Mouse (Mus musculus) thymus, postnatal 25 days (tissue): ENCODE data around the gene Tacr2.

Source experiments
- DNase-seq: peaks from one replicate; pipeline ENCODE4 v3.0.0; 2022

Tacr2 gene

GRCm38 (mm10) chr10:62252000-62252488, at the start of gene Tacr2:
TSS of gene Tacr2 (plus strand) at chr10:62252438.
- DNase-seq: no peak

GRCm38 (mm10) chr10:62202574-62202973, 49.7 kb upstream of the Tacr2 start:
- DNase-seq: no peak

GRCm38 (mm10) chr10:62208241-62208896, 43.9 kb upstream of the Tacr2 start:
- no peak for DNase-seq

GRCm38 (mm10) chr10:62211310-62211709, 40.9 kb upstream of the Tacr2 start:
- no peak for DNase-seq

GRCm38 (mm10) chr10:62215169-62215616, 37.0 kb upstream of the Tacr2 start:
- DNase-seq: peak; percentile 30

GRCm38 (mm10) chr10:62215633-62216032, 36.6 kb upstream of the Tacr2 start:
- no peak for DNase-seq

- DNase-seq: no peak
These were observed 35.6 kb upstream of the Tacr2 start for GRCm38 (mm10) chr10:62216595-62216994.

GRCm38 (mm10) chr10:62217196-62217595, 35.0 kb upstream of the Tacr2 start:
- no peak for DNase-seq

GRCm38 (mm10) chr10:62218044-62218788, 34.0 kb upstream of the Tacr2 start:
- no peak for DNase-seq

- no peak for DNase-seq
These were observed 33.5 kb upstream of the Tacr2 start for GRCm38 (mm10) chr10:62218789-62219172.

- no peak for DNase-seq
These were observed 31.3 kb upstream of the Tacr2 start for GRCm38 (mm10) chr10:62220732-62221514.

GRCm38 (mm10) chr10:62221647-62222046, 30.6 kb upstream of the Tacr2 start:
- no peak for DNase-seq

GRCm38 (mm10) chr10:62222777-62223176, 29.5 kb upstream of the Tacr2 start:
- DNase-seq: no peak

GRCm38 (mm10) chr10:62224231-62224630, 28.0 kb upstream of the Tacr2 start:
- no peak for DNase-seq

- DNase-seq: no peak
These were observed 26.4 kb upstream of the Tacr2 start for GRCm38 (mm10) chr10:62225839-62226238.

GRCm38 (mm10) chr10:62228126-62228525, 24.1 kb upstream of the Tacr2 start:
- DNase-seq: no peak

GRCm38 (mm10) chr10:62230708-62231394, 21.4 kb upstream of the Tacr2 start, which contains the start of gene Tspan15:
TSS of gene Tspan15 (minus strand) at chr10:62231251.
- peak; percentile 78 for DNase-seq

- no peak for DNase-seq
These were observed 20.9 kb upstream of the Tacr2 start for GRCm38 (mm10) chr10:62231395-62231732.

GRCm38 (mm10) chr10:62231811-62232210, 20.4 kb upstream of the Tacr2 start:
- no peak for DNase-seq

GRCm38 (mm10) chr10:62236165-62236564, 16.1 kb upstream of the Tacr2 start:
- DNase-seq: no peak

- DNase-seq: no peak
These were observed 15.0 kb upstream of the Tacr2 start for GRCm38 (mm10) chr10:62237205-62237604.

- no peak for DNase-seq
These were observed 13.6 kb upstream of the Tacr2 start for GRCm38 (mm10) chr10:62238688-62239087.

GRCm38 (mm10) chr10:62239270-62239669, 13.0 kb upstream of the Tacr2 start:
- DNase-seq: no peak
